Comparison of ENCODE assay signal across 15 mouse cellular contexts in genomic region chr6:134058886-134059551, GRCm38 (mm10). TPM values are rescaled to one million over a fixed set of nuclear protein-coding genes. Genes with fewer than 3 reads are reported as not detected.
DNase-seq lines count a peak whose midpoint lies in the region; ATAC-seq and TF ChIP-seq lines count a peak whose summit lies in the region.
"Had no signal": no experiment of that assay in that cellular context is flagged by ENCODE, and none has a peak within 500 bp of the region (broad histone marks: within the 10 kb centered on the region; RNA-seq: fewer than 3 reads in every experiment).

No protein-coding gene starts in this region.

- no peak overlapping the region for H3K4me2 ChIP-seq in heart, embryonic 14.5 days (ENCODE audit: low read length)
- no peak overlapping the region for H3K4me2 ChIP-seq in midbrain, embryonic 13.5 days (replicated peaks)
- H3K4me2 ChIP-seq in midbrain, postnatal 0 days (ENCODE audit: low read depth, low read length, poor library complexity, severe bottlenecking), result no peak overlapping the region
- H3K4me2 ChIP-seq in forebrain, postnatal 0 days (ENCODE audit: low read depth), result no peak overlapping the region
- H3K4me2 ChIP-seq: embryonic facial prominence, embryonic 12.5 days; kidney, embryonic 15.5 days; liver, embryonic 12.5 days had no signal

- H3K27ac ChIP-seq in heart, embryonic 14.5 days (replicated peaks in 1 of 2; ENCODE audit: control insufficient read depth in 1 of 2, insufficient read depth in 1 of 2, low read depth in 2 of 2, low read length in 2 of 2), result peak overlapping the region in 1 of 2 experiments; percentile 46; a peak in 2 of 4 replicates
- H3K27ac ChIP-seq in heart, adult 2 months, result no peak overlapping the region
- H3K27ac ChIP-seq in midbrain, embryonic 13.5 days, result no peak overlapping the region
- H3K27ac ChIP-seq in midbrain, postnatal 0 days (ENCODE audit: low read depth, low read length), result no peak overlapping the region
- H3K27ac ChIP-seq in forebrain, postnatal 0 days (ENCODE audit: low read depth, low read length), result no peak overlapping the region
- no peak overlapping the region for H3K27ac ChIP-seq in thymus, adult 2 months (ENCODE audit: control insufficient read depth, insufficient read depth, low read length)
- H3K27ac ChIP-seq: embryonic facial prominence, embryonic 12.5 days; kidney, embryonic 15.5 days; liver, embryonic 12.5 days had no signal

- TF ChIP-seq EP300 in heart, adult 2 months (IDR thresholded peaks at IDR 0.05; ENCODE audit: insufficient read depth, low read depth, low read length), result no peak

- peak overlapping the region; percentile 30; the same call in 1 of the 2 replicates for H3K9ac ChIP-seq in heart, embryonic 14.5 days (ENCODE audit: low read length)
- no peak overlapping the region for H3K9ac ChIP-seq in heart, adult 2 months (ENCODE audit: low read depth, low read length)
- H3K9ac ChIP-seq in midbrain, embryonic 13.5 days (replicated peaks), result no peak overlapping the region
- no peak overlapping the region for H3K9ac ChIP-seq in midbrain, postnatal 0 days (replicated peaks; ENCODE audit: low read length, poor library complexity, severe bottlenecking)
- no peak overlapping the region for H3K9ac ChIP-seq in forebrain, postnatal 0 days
- H3K9ac ChIP-seq: embryonic facial prominence, embryonic 12.5 days; kidney, embryonic 15.5 days; liver, embryonic 12.5 days had no signal

- no peak for TF ChIP-seq CTCF in heart, adult 2 months (IDR thresholded peaks at IDR 0.05)
- no peak for TF ChIP-seq CTCF in midbrain, postnatal 0 days (IDR thresholded peaks at IDR 0.05)
- TF ChIP-seq CTCF in forebrain, postnatal 0 days (IDR thresholded peaks at IDR 0.05; ENCODE audit: low read depth), result no peak
- no peak for TF ChIP-seq CTCF in thymus, adult 2 months (IDR thresholded peaks at IDR 0.05; ENCODE audit: borderline replicate concordance, control insufficient read depth, extremely low read depth, insufficient read depth, low read length, poor library complexity)

- no peak overlapping the region for H3K4me3 ChIP-seq in heart, embryonic 14.5 days (ENCODE audit: control insufficient read depth in 1 of 2, insufficient read depth in 1 of 2, low read depth in 1 of 2, low read length in 2 of 2)
- no peak overlapping the region for H3K4me3 ChIP-seq in heart, adult 2 months
- no peak overlapping the region for H3K4me3 ChIP-seq in midbrain, embryonic 13.5 days (replicated peaks)
- no peak overlapping the region for H3K4me3 ChIP-seq in midbrain, postnatal 0 days (ENCODE audit: low read depth, low read length)
- no peak overlapping the region for H3K4me3 ChIP-seq in forebrain, postnatal 0 days (ENCODE audit: low read depth, low read length)
- no peak overlapping the region for H3K4me3 ChIP-seq in thymus, adult 2 months (ENCODE audit: control insufficient read depth, insufficient read depth, low read length)
- H3K4me3 ChIP-seq: embryonic facial prominence, embryonic 12.5 days; kidney, embryonic 15.5 days; liver, embryonic 12.5 days had no signal

- H3K27me3 ChIP-seq in heart, embryonic 14.5 days (ENCODE audit: control insufficient read depth, insufficient read depth, low read length), result no peaks in the 10 kb centered on the region
- no peaks in the 10 kb centered on the region for H3K27me3 ChIP-seq in heart, adult 2 months (ENCODE audit: control insufficient read depth, insufficient read depth, low read length)
- no peaks in the 10 kb centered on the region for H3K27me3 ChIP-seq in midbrain, embryonic 13.5 days
- no peaks in the 10 kb centered on the region for H3K27me3 ChIP-seq in midbrain, postnatal 0 days (ENCODE audit: insufficient read depth, low read length)
- H3K27me3 ChIP-seq in forebrain, postnatal 0 days (ENCODE audit: insufficient read depth, low read length), result no peaks in the 10 kb centered on the region
- no peaks in the 10 kb centered on the region for H3K27me3 ChIP-seq in thymus, adult 2 months (ENCODE audit: control insufficient read depth, insufficient read depth, low read length)
- H3K27me3 ChIP-seq: embryonic facial prominence, embryonic 12.5 days; kidney, embryonic 15.5 days; liver, embryonic 12.5 days had no signal

- 0 out of 2 replicates have a peak, but pooled peaks cover 15% of the 10 kb centered on the region for H3K36me3 ChIP-seq in heart, embryonic 14.5 days (ENCODE audit: control insufficient read depth, insufficient read depth, low read length)
- H3K36me3 ChIP-seq in heart, adult 2 months (ENCODE audit: control insufficient read depth, insufficient read depth, low read length), result peaks cover 10% of the 10 kb centered on the region; the same call in 1 of the 2 replicates
- no peaks in the 10 kb centered on the region for H3K36me3 ChIP-seq in midbrain, embryonic 13.5 days
- no peaks in the 10 kb centered on the region for H3K36me3 ChIP-seq in midbrain, postnatal 0 days (ENCODE audit: insufficient read depth, low read length)
- no peaks in the 10 kb centered on the region for H3K36me3 ChIP-seq in forebrain, postnatal 0 days (ENCODE audit: insufficient read depth)
- H3K36me3 ChIP-seq in thymus, adult 2 months (ENCODE audit: control insufficient read depth, insufficient read depth, low read length), result no peaks in the 10 kb centered on the region
- H3K36me3 ChIP-seq: kidney, embryonic 15.5 days; liver, embryonic 12.5 days had no signal

- DNase-seq in heart, adult 2 months, result no peak
- DNase-seq in midbrain, postnatal 0 days (ENCODE audit: low spot score), result no peak
- DNase-seq in forebrain, postnatal 0 days, result no peak
- DNase-seq in retina, embryonic 14.5 days (ENCODE audit: low spot score), result peak; percentile 41
- no peak for DNase-seq in cerebellum, postnatal 25 days
- DNase-seq in thymus, adult 2 months, result no peak
- DNase-seq: adrenal gland, postnatal 25 days; cerebellum, postnatal 14 days; gastrocnemius, postnatal 36 days had no signal

- intact Hi-C loops in heart, adult 2 months (cut with DNase I), result no loop called here

- TF ChIP-seq POLR2A in heart, adult 2 months (IDR thresholded peaks at IDR 0.05; ENCODE audit: insufficient read depth, low read depth, low read length), result no peak
- no peak for TF ChIP-seq POLR2A in thymus, adult 2 months (IDR thresholded peaks at IDR 0.05; ENCODE audit: control insufficient read depth, extremely low read depth, insufficient read depth, low read length, poor library complexity)

- ATAC-seq in heart, embryonic 14.5 days (ENCODE audit: insufficient number of reproducible peaks, insufficient read depth, low FRiP score, low read depth), result no peak
- peak; percentile 68 for ATAC-seq in midbrain, embryonic 13.5 days
- no peak for ATAC-seq in midbrain, postnatal 0 days (ENCODE audit: low FRiP score)
- ATAC-seq in forebrain, postnatal 0 days, result peak; percentile 21
- ATAC-seq: liver, embryonic 12.5 days had no signal

- H3K4me1 ChIP-seq in heart, embryonic 14.5 days (ENCODE audit: control insufficient read depth in 2 of 2, insufficient read depth in 2 of 2, low read length in 2 of 2), result peaks cover 25 to 63% of the 10 kb centered on the region in 2 experiments
- H3K4me1 ChIP-seq in heart, adult 2 months (ENCODE audit: control insufficient read depth, insufficient read depth, low read length), result peaks cover 13% of the 10 kb centered on the region
- H3K4me1 ChIP-seq in midbrain, embryonic 13.5 days (replicated peaks), result peaks cover 28% of the 10 kb centered on the region
- H3K4me1 ChIP-seq in midbrain, postnatal 0 days (ENCODE audit: insufficient read depth, low read length), result no peaks in the 10 kb centered on the region
- H3K4me1 ChIP-seq in forebrain, postnatal 0 days (ENCODE audit: insufficient read depth), result peaks cover 4% of the 10 kb centered on the region; the same call in 1 of the 2 replicates
- H3K4me1 ChIP-seq in thymus, adult 2 months (replicated peaks; ENCODE audit: control insufficient read depth, insufficient read depth, low read length), result peaks cover 27% of the 10 kb centered on the region

- H3K9me3 ChIP-seq in heart, embryonic 14.5 days (ENCODE audit: control insufficient read depth, low read length), result no peaks in the 10 kb centered on the region
- no peaks in the 10 kb centered on the region for H3K9me3 ChIP-seq in midbrain, embryonic 13.5 days
- no peaks in the 10 kb centered on the region for H3K9me3 ChIP-seq in midbrain, postnatal 0 days (ENCODE audit: low read length)
- no peaks in the 10 kb centered on the region for H3K9me3 ChIP-seq in forebrain, postnatal 0 days (ENCODE audit: low read length)
- H3K9me3 ChIP-seq: embryonic facial prominence, embryonic 12.5 days; G1E; kidney, embryonic 15.5 days; liver, embryonic 12.5 days had no signal

- 68% methylated on average over 10 of the region's 10 CpGs for WGBS in heart, embryonic 14.5 days
- 82% methylated on average over 10 of the region's 10 CpGs for WGBS in heart, adult 2 months
- 58% methylated on average over 10 of the region's 10 CpGs for whole genome bisulfite sequencing in midbrain, embryonic 13.5 days
- WGBS in midbrain, postnatal 0 days, result 66% methylated on average over 10 of the region's 10 CpGs
- WGBS in forebrain, postnatal 0 days, result 31% methylated on average over 10 of the region's 10 CpGs
- WGBS in thymus, adult 2 months, result 53% methylated on average over 10 of the region's 10 CpGs

- H3K79me2 ChIP-seq in heart, adult 2 months (replicated peaks; ENCODE audit: control insufficient read depth, insufficient read depth, low read length), result peaks cover 4% of the 10 kb centered on the region; the same call in 1 of the 2 replicates

RNA-seq across cellular contexts. Expression of gene Etv6, which starts 23.5 kb away (rescaled TPM):
- polyA plus RNA-seq in heart, embryonic 14.5 days (2014; fragmentation: Nextera tagmentation; extraction: Ambion mirVana), result 13.0 and 14.5 TPM in 2 replicates
- 10 to 100 TPM; 11.4 to 14.0 TPM for total RNA-seq in heart, adult 2 months (2021)
- polyA plus RNA-seq in heart, adult 2 months (2012; rRNA removed), result 9.8 and 12.7 TPM in 2 replicates
- 5.8 and 6.9 TPM in 2 replicates for polyA plus RNA-seq in midbrain, embryonic 13.5 days (2015; fragmentation: Nextera tagmentation; extraction: Ambion mirVana)
- 7.2 and 9.3 TPM in 2 replicates for total RNA-seq in midbrain, postnatal 0 days (2014; rRNA removed)
- 2.0 and 2.9 TPM in 2 replicates for polyA plus RNA-seq in midbrain, postnatal 0 days (2015; fragmentation: Nextera tagmentation; extraction: Ambion mirVana)
- total RNA-seq in forebrain, postnatal 0 days (2014; rRNA removed), result 7.1 TPM in 2 replicates
- 3.0 and 3.3 TPM in 2 replicates for polyA plus RNA-seq in forebrain, postnatal 0 days (2015; fragmentation: Nextera tagmentation; extraction: Ambion mirVana)
- 43.8 and 46.9 TPM in 2 replicates for polyA plus RNA-seq in thymus, adult 2 months (2012; rRNA removed)

Comparison
In these comparisons a context has a peak if more than half of its experiments do, and no peak if none do; other contexts are left out.
1. ATAC-seq: peak in midbrain, embryonic 13.5 days (single experiment) and forebrain, postnatal 0 days (single experiment); none in heart, embryonic 14.5 days (single experiment) and midbrain, postnatal 0 days (single experiment).